Mouse (Mus musculus): Measurements from ENCODE around the gene Zfp513. TPM values are rescaled to one million over a fixed set of nuclear protein-coding genes. Genes with fewer than 3 reads are reported as not detected.
"Not testable (repeated sequence)": the region's sequence is repeated elsewhere in the genome, so short reads cannot be mapped to it uniquely, and the experiment has no call there.

Gene Zfp513
- polyA plus RNA-seq, 1 experiment from 2014 or later: 7.3 TPM

DNA sequence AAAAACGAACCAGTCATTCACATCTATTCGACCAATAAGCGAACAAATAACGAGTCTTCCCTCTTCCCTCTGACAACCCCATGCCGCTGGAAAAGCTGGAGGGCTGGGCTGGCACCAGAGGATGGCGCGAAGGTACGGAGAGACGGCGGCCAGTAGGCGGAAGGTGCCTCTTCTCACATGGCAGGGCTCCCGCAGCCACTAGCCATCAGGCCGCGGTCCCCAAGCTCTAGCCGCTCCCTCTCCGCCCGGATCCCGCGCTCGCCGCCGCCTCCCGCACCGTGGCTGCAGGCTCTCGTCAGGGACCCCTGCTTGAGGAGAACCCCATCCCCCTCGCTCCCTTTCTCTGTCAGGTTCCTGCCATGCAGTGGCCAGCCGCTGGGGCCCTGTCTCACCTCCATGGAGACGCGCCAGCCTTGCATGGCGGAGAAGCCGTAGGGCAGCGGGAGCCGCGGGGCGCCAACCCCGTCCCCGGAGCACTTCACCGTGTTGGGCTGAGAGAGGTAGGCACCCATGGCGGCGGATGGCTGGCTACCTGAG, 17.9 kb upstream of the Zfp513 start:
- H3K36me3 ChIP-seq (ENCODE audit: control insufficient read depth, insufficient read depth): no peaks in the 10 kb centered on the region
- peak; percentile 62 for ATAC-seq
- peak overlapping the region; percentile 84 for H3K4me3 ChIP-seq (ENCODE audit: low read depth, low read length)
- under 1% methylated on average over 40 of the region's 40 CpGs for WGBS
- H3K4me1 ChIP-seq (replicated peaks; ENCODE audit: control insufficient read depth, insufficient read depth, low read length): no peaks in the 10 kb centered on the region
- peak overlapping the region; percentile 74 for H3K9ac ChIP-seq (ENCODE audit: low read depth, low read length)
- peak overlapping the region; percentile 87 for H3K4me2 ChIP-seq (replicated peaks; ENCODE audit: low read depth)
- H3K27ac ChIP-seq (ENCODE audit: low read depth, low read length): peak overlapping the region; percentile 92
- TF ChIP-seq CTCF (IDR thresholded peaks at IDR 0.05; ENCODE audit: low read depth): peak; percentile 8
- H3K9me3 ChIP-seq (ENCODE audit: control insufficient read depth): no peaks in the 10 kb centered on the region
- no peaks in the 10 kb centered on the region for H3K27me3 ChIP-seq (replicated peaks; ENCODE audit: control insufficient read depth, insufficient read depth, low read length)

DNA sequence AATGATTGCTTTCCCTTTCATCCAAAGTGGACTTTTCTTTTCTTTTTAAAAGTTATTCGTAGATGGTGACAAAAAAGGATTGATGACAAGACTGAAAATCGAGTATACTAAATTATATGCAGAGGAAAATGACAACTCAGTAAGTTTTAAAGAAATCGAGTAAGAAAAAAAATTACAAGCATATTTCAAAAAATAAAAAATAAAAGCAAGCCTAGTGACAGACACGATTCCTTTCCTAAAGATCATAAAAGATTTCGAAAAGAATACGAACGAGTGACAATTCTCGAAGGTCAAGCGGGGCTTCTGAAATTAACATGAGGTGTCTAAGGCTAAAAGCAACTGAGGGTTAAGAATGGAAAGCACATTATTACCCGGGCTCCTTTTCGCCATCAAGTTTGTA, 17.4 kb upstream of the Zfp513 start:
- H3K4me1 ChIP-seq (replicated peaks; ENCODE audit: control insufficient read depth, insufficient read depth, low read length): no peaks in the 10 kb centered on the region
- H3K9ac ChIP-seq (ENCODE audit: low read depth, low read length): peak overlapping the region; percentile 74
- H3K27ac ChIP-seq (ENCODE audit: low read depth, low read length): peak overlapping the region; percentile 92
- WGBS: under 1% methylated on average over 11 of the region's 11 CpGs
- ATAC-seq: no peak
- peak overlapping the region; percentile 87 for H3K4me2 ChIP-seq (replicated peaks; ENCODE audit: low read depth)
- H3K27me3 ChIP-seq (replicated peaks; ENCODE audit: control insufficient read depth, insufficient read depth, low read length): no peaks in the 10 kb centered on the region
- no peaks in the 10 kb centered on the region for H3K9me3 ChIP-seq (ENCODE audit: control insufficient read depth)
- H3K36me3 ChIP-seq (ENCODE audit: control insufficient read depth, insufficient read depth): no peaks in the 10 kb centered on the region
- H3K4me3 ChIP-seq (ENCODE audit: low read depth, low read length): peak overlapping the region; percentile 84
- no peak for TF ChIP-seq CTCF (IDR thresholded peaks at IDR 0.05; ENCODE audit: low read depth)

DNA sequence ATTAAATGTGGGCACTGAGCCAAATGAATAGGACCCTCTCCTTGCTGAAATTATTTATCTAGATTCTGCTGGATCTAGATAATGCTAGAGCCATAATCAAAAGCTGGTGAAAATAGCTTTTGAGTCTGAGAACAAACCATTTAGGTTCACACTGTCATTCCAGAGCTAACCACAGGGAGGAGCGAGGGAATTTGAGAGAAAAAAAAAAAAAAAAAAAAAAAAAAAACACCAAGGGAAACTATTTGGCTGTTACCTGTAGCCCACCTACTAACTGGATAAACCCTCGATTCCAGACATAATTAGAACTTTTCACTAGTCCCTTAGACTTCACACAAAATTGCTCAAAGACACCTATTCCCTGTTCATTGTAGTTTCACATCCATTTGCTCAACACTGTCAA, 17.0 kb upstream of the Zfp513 start:
- Histone ChIP-seq H3K9ac (ENCODE audit: low read depth, low read length) (no peak overlapping the region), H3K36me3 (ENCODE audit: control insufficient read depth, insufficient read depth) (no peaks in the 10 kb centered on the region), H3K9me3 (ENCODE audit: control insufficient read depth) (no peaks in the 10 kb centered on the region), H3K27me3 (replicated peaks; ENCODE audit: control insufficient read depth, insufficient read depth, low read length) (no peaks in the 10 kb centered on the region), H3K27ac (ENCODE audit: low read depth, low read length) (no peak overlapping the region), H3K4me3 (ENCODE audit: low read depth, low read length) (peak overlapping the region; percentile 84), H3K4me1 (replicated peaks; ENCODE audit: control insufficient read depth, insufficient read depth, low read length) (no peaks in the 10 kb centered on the region), H3K4me2 (replicated peaks; ENCODE audit: low read depth) (peak overlapping the region; percentile 87)
- TF ChIP-seq CTCF (IDR thresholded peaks at IDR 0.05; ENCODE audit: low read depth): peak; percentile 57
- 3% methylated on average over 2 of the region's 2 CpGs for WGBS
- ATAC-seq: no peak

DNA sequence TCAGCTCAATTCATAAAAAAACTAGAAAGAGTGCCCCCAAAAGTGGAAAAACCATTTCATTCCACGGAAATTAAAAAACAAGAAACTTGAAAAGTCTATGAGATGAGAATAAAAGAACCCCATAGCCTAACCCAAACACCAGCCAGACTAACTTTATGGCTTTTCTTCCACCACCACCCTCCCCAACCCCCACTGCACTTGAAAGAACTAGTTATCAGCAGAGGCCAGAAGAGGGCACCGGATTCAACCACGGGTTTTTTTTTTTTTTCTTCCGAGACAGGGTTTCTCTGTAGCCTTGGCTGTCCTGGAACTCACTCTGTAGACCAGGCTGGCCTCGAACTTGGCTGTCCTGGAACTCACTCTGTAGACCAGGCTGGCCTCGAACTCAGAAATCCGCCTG, 16.2 kb upstream of the Zfp513 start:
- H3K36me3 ChIP-seq (ENCODE audit: control insufficient read depth, insufficient read depth): no peaks in the 10 kb centered on the region
- ATAC-seq: no peak
- 47% methylated on average over 7 of the region's 7 CpGs for WGBS

DNA sequence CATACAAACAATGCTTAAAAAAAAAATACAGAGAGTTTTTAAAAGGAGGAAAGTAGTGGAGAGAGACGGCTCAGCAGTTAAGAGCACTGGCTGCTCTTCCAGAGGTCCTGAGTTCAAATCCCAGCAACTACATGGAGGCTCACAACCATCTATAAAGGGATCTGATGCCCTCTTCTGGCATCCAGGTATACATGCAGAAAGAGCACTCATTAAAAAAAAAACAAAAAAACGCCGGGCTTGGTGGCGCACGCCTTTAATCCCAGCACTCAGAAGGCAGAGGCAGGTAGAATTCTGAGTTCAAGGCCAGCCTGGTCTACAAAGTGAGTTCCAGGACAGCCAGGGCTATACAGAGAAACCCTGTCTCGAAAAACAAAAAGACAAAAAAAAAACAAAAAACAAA, 14.5 kb upstream of the Zfp513 start:
- H3K4me1 ChIP-seq (replicated peaks; ENCODE audit: control insufficient read depth, insufficient read depth, low read length); H3K27ac ChIP-seq (ENCODE audit: low read depth, low read length); H3K4me2 ChIP-seq (replicated peaks; ENCODE audit: low read depth); H3K4me3 ChIP-seq (ENCODE audit: low read depth, low read length); H3K27me3 ChIP-seq (replicated peaks; ENCODE audit: control insufficient read depth, insufficient read depth, low read length); H3K9me3 ChIP-seq (ENCODE audit: control insufficient read depth); H3K9ac ChIP-seq (ENCODE audit: low read depth, low read length); H3K36me3 ChIP-seq (ENCODE audit: control insufficient read depth, insufficient read depth); ATAC-seq: not testable (repeated sequence)
- 82% methylated on average over 6 of the region's 6 CpGs for WGBS

More for the DNA sequence above, 16.2 kb upstream of the Zfp513 start:
- TF ChIP-seq CTCF (IDR thresholded peaks at IDR 0.05; ENCODE audit: low read depth): peak; percentile 29; the same call in 1 of the 2 replicates
- Histone ChIP-seq H3K27me3 (replicated peaks; ENCODE audit: control insufficient read depth, insufficient read depth, low read length) (no peaks in the 10 kb centered on the region), H3K4me2 (replicated peaks; ENCODE audit: low read depth) (peak overlapping the region; percentile 3; the same call in 1 of the 2 replicates), H3K4me3 (ENCODE audit: low read depth, low read length) (no peak overlapping the region), H3K9me3 (ENCODE audit: control insufficient read depth) (no peaks in the 10 kb centered on the region), H3K9ac (ENCODE audit: low read depth, low read length) (no peak overlapping the region), H3K4me1 (replicated peaks; ENCODE audit: control insufficient read depth, insufficient read depth, low read length) (no peaks in the 10 kb centered on the region), H3K27ac (ENCODE audit: low read depth, low read length) (no peak overlapping the region)

DNA sequence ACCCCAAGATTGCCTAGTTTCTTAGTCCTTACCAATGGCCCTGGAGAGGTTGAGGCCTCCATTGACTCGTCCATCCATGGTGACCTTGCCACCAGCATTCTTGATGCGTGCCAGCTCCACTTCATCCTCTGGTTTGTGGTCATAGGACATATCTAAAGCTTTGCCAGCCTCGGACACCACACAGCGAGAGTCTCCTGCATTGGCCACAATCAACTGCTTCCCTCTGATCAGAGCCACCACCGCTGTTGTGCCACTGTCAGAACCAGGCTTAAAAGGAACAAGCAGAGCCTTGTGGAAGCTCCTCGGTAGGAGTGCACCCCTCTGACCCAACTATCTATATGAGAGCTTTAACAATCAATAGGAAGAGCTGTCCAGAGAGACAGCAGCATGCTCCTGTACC, 2.3 kb upstream of the Zfp513 start:
- no peak for ATAC-seq
- H3K4me1 ChIP-seq (replicated peaks; ENCODE audit: control insufficient read depth, insufficient read depth, low read length): no peaks in the 10 kb centered on the region
- no peaks in the 10 kb centered on the region; the same call in 1 of the 2 replicates for H3K9me3 ChIP-seq (ENCODE audit: control insufficient read depth)
- peaks cover 49% of the 10 kb centered on the region for H3K36me3 ChIP-seq (ENCODE audit: control insufficient read depth, insufficient read depth)
- whole genome bisulfite sequencing: 89% methylated on average over 6 of the region's 6 CpGs
- H3K4me2 ChIP-seq (replicated peaks; ENCODE audit: low read depth): no peak overlapping the region
- no peaks in the 10 kb centered on the region for H3K27me3 ChIP-seq (replicated peaks; ENCODE audit: control insufficient read depth, insufficient read depth, low read length)
- no peak overlapping the region for H3K9ac ChIP-seq (ENCODE audit: low read depth, low read length)
- H3K27ac ChIP-seq (ENCODE audit: low read depth, low read length): no peak overlapping the region
- no peak for TF ChIP-seq CTCF (IDR thresholded peaks at IDR 0.05; ENCODE audit: low read depth)
- H3K4me3 ChIP-seq (ENCODE audit: low read depth, low read length): no peak overlapping the region

DNA sequence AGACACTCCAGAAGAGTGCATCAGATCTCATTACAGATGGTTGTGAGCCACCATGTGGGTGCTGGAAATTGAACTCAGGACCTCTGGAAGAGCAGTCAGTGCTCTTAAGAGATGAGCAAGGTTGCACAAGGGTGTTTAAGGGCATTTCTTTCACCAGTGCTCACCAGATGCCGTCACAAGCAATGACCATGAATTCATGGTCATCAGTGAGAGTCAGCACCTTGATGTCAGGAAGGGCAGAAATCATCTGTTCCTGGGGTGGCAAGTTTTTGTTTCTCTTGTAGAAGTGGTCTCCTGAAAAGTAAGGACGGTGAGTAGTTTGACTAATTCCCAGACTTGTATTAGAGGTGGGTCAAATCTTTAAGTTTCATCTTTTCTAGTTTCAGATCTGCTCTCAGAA, 1.8 kb upstream of the Zfp513 start:
- Histone ChIP-seq H3K4me1 (replicated peaks; ENCODE audit: control insufficient read depth, insufficient read depth, low read length) (no peaks in the 10 kb centered on the region), H3K36me3 (ENCODE audit: control insufficient read depth, insufficient read depth) (peaks cover 55% of the 10 kb centered on the region), H3K27ac (ENCODE audit: low read depth, low read length) (no peak overlapping the region), H3K9ac (ENCODE audit: low read depth, low read length) (no peak overlapping the region), H3K4me3 (ENCODE audit: low read depth, low read length) (no peak overlapping the region), H3K27me3 (replicated peaks; ENCODE audit: control insufficient read depth, insufficient read depth, low read length) (no peaks in the 10 kb centered on the region), H3K4me2 (replicated peaks; ENCODE audit: low read depth) (no peak overlapping the region), H3K9me3 (ENCODE audit: control insufficient read depth) (no peaks in the 10 kb centered on the region; the same call in 1 of the 2 replicates)
- 94% methylated on average over 2 of the region's 2 CpGs for WGBS
- ATAC-seq: no peak
- TF ChIP-seq CTCF (IDR thresholded peaks at IDR 0.05; ENCODE audit: low read depth): no peak

Data from intestine, postnatal 0 days (tissue).